ENCODE assay signal across 12 mouse cellular contexts in the genomic region with DNA sequence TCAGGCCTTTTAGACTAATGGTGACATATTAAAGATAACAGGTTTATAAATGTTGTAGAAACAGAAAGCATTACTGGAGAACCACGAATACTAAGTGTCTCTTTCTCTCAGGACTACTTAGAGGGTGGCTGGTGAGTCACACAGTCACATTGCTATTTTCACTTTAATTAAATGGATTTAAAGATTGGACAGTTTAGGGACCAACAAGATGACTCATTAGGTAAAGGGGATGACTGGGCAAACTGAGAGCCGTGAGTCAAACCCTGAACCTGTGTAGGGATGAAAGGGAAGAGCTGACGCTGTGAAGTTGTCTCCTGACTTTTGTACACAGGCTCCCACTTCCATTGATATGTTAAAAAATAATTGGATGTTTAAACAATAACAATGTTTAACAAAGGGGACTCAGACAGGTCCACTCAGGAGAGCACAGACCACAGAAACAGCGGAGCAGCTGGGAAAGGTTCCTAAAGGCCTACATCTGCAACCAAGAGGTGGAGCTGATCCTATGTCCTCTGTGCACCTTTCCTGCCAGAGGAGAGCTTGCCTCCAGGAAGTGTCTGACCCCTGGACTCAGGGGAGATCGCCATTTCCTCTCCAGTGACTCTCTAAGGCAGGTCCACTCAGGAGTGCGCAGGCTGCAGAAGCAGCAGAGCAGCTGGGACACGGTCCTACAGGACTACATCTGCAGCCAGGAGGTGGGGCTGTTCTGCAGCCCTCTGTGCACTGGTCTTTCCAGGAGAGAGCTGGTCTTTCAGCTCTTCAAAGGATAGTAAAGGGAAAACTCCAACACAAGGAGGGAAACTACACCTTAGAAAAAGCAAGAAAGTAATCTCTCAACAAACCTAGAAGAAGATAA.
DNase-seq lines count a peak whose midpoint lies in the region; ATAC-seq and TF ChIP-seq lines count a peak whose summit lies in the region.
"Had no signal": no experiment of that assay in that cellular context is flagged by ENCODE, and none has a peak within 500 bp of the region (broad histone marks: within the 10 kb centered on the region; RNA-seq: fewer than 3 reads in every experiment).

No protein-coding gene starts in this region.

- no peaks in the 10 kb centered on the region for H3K27me3 ChIP-seq in forebrain, postnatal 0 days (ENCODE audit: insufficient read depth, low read length)
- H3K27me3 ChIP-seq in forebrain, embryonic 12.5 days = no peaks in the 10 kb centered on the region
- H3K27me3 ChIP-seq in liver, embryonic 14.5 days (ENCODE audit: control insufficient read depth, insufficient read depth, low read length) = no peaks in the 10 kb centered on the region
- no peaks in the 10 kb centered on the region for H3K27me3 ChIP-seq in liver, embryonic 12.5 days (replicated peaks)
- H3K27me3 ChIP-seq: embryonic facial prominence, embryonic 12.5 days had no signal

- no peak for ATAC-seq in forebrain, postnatal 0 days
- ATAC-seq in forebrain, embryonic 12.5 days (ENCODE audit: low FRiP score) = no peak
- no peak for ATAC-seq in liver, embryonic 14.5 days (ENCODE audit: insufficient read depth)
- no peak for ATAC-seq in liver, embryonic 12.5 days
- no peak for ATAC-seq in activated CD4-positive, CD25-positive, alpha-beta regulatory T cell, adult 4 months
- ATAC-seq: CD4-positive, CD25-positive, alpha-beta regulatory T cell, adult 4 months had no signal

- no peak overlapping the region for H3K9ac ChIP-seq in forebrain, postnatal 0 days
- H3K9ac ChIP-seq in forebrain, embryonic 12.5 days = no peak overlapping the region
- H3K9ac ChIP-seq in liver, embryonic 14.5 days (replicated peaks) = no peak overlapping the region
- H3K9ac ChIP-seq in liver, embryonic 12.5 days = no peak overlapping the region
- H3K9ac ChIP-seq: embryonic facial prominence, embryonic 12.5 days had no signal

- no peaks in the 10 kb centered on the region; the same call in 1 of the 2 replicates for H3K4me1 ChIP-seq in forebrain, postnatal 0 days (ENCODE audit: insufficient read depth)
- H3K4me1 ChIP-seq in forebrain, embryonic 12.5 days = peaks cover 13% of the 10 kb centered on the region
- H3K4me1 ChIP-seq in liver, embryonic 14.5 days (replicated peaks; ENCODE audit: control insufficient read depth in 2 of 2, insufficient read depth in 2 of 2, low read length in 1 of 2) = no peaks in the 10 kb centered on the region
- no peaks in the 10 kb centered on the region for H3K4me1 ChIP-seq in liver, embryonic 12.5 days

- no peak overlapping the region for H3K4me2 ChIP-seq in forebrain, postnatal 0 days (ENCODE audit: low read depth)
- no peak overlapping the region for H3K4me2 ChIP-seq in forebrain, embryonic 12.5 days
- H3K4me2 ChIP-seq in liver, embryonic 14.5 days (ENCODE audit: low read depth) = no peak overlapping the region
- H3K4me2 ChIP-seq in liver, embryonic 12.5 days = no peak overlapping the region
- H3K4me2 ChIP-seq: embryonic facial prominence, embryonic 12.5 days had no signal

- H3K36me3 ChIP-seq in forebrain, postnatal 0 days (ENCODE audit: insufficient read depth) = no peaks in the 10 kb centered on the region
- no peaks in the 10 kb centered on the region for H3K36me3 ChIP-seq in forebrain, embryonic 12.5 days (replicated peaks)
- H3K36me3 ChIP-seq in liver, embryonic 14.5 days (replicated peaks; ENCODE audit: control insufficient read depth, insufficient read depth, low read depth) = no peaks in the 10 kb centered on the region
- H3K36me3 ChIP-seq in liver, embryonic 12.5 days = no peaks in the 10 kb centered on the region
- H3K36me3 ChIP-seq: embryonic facial prominence, embryonic 12.5 days had no signal

- no peak overlapping the region for H3K27ac ChIP-seq in forebrain, postnatal 0 days (ENCODE audit: low read depth, low read length)
- H3K27ac ChIP-seq in forebrain, embryonic 12.5 days = no peak overlapping the region
- no peak overlapping the region for H3K27ac ChIP-seq in liver, embryonic 14.5 days
- H3K27ac ChIP-seq in liver, embryonic 12.5 days = no peak overlapping the region
- H3K27ac ChIP-seq: embryonic facial prominence, embryonic 12.5 days had no signal

- DNase-seq in forebrain, postnatal 0 days = no peak
- DNase-seq in liver, embryonic 14.5 days (ENCODE audit: low read depth in 3 of 3, low spot score in 3 of 3) = no peak
- DNase-seq in R1 (ENCODE audit: low read depth, low spot score) = peak; percentile 44
- peak; percentile 46 to 60 for DNase-seq in kidney, postnatal 25 days
- no peak for DNase-seq in MN1 (ENCODE audit: low spot score)
- DNase-seq: lung, postnatal 36 days; right cerebral cortex, adult 18-20 months had no signal

- no peak for TF ChIP-seq EP300 in liver, embryonic 14.5 days (IDR thresholded peaks at IDR 0.05; ENCODE audit: low read depth)

- TF ChIP-seq CTCF in forebrain, postnatal 0 days (IDR thresholded peaks at IDR 0.05; ENCODE audit: low read depth) = 0 out of 2 replicates have a peak, but pooled peaks have one; percentile 13
- TF ChIP-seq CTCF in liver, embryonic 14.5 days (IDR thresholded peaks at IDR 0.05; ENCODE audit: low read depth) = peak; percentile 36

- 58% methylated on average over 7 of the region's 7 CpGs for WGBS in forebrain, postnatal 0 days
- 56% methylated on average over 7 of the region's 7 CpGs for WGBS in forebrain, embryonic 12.5 days
- 43% methylated on average over 7 of the region's 7 CpGs for WGBS in liver, embryonic 14.5 days (ENCODE audit: insufficient replicate concordance)
- WGBS in liver, embryonic 12.5 days (ENCODE audit: insufficient replicate concordance) = 51% methylated on average over 7 of the region's 7 CpGs

- no peak overlapping the region for H3K4me3 ChIP-seq in forebrain, postnatal 0 days (ENCODE audit: low read depth, low read length)
- H3K4me3 ChIP-seq in forebrain, embryonic 12.5 days (replicated peaks) = no peak overlapping the region
- no peak overlapping the region for H3K4me3 ChIP-seq in liver, embryonic 14.5 days (ENCODE audit: insufficient read depth in 1 of 2, low read depth in 2 of 2, low read length in 2 of 2)
- no peak overlapping the region for H3K4me3 ChIP-seq in liver, embryonic 12.5 days
- H3K4me3 ChIP-seq: embryonic facial prominence, embryonic 12.5 days had no signal

- H3K9me3 ChIP-seq in forebrain, postnatal 0 days (ENCODE audit: low read length) = no peaks in the 10 kb centered on the region
- no peaks in the 10 kb centered on the region for H3K9me3 ChIP-seq in forebrain, embryonic 12.5 days
- no peaks in the 10 kb centered on the region for H3K9me3 ChIP-seq in liver, embryonic 14.5 days (ENCODE audit: control insufficient read depth, low read length)
- H3K9me3 ChIP-seq in liver, embryonic 12.5 days (replicated peaks) = no peaks in the 10 kb centered on the region
- H3K9me3 ChIP-seq: embryonic facial prominence, embryonic 12.5 days had no signal

Comparison
In these comparisons a context has a peak if more than half of its experiments do, and no peak if none do; other contexts are left out.
1. DNase-seq: peak in R1 (single experiment) and kidney, postnatal 25 days (2 of 2); none in forebrain, postnatal 0 days (single experiment), liver, embryonic 14.5 days (0 of 3) and MN1 (single experiment).